Mouse (Mus musculus): ENCODE measurements around the gene Flot1. TPM values are rescaled to one million over a fixed set of nuclear protein-coding genes. Genes with fewer than 3 reads are reported as not detected.

Flot1 gene
- polyA plus RNA-seq, 1 experiment = 209 TPM

DNA sequence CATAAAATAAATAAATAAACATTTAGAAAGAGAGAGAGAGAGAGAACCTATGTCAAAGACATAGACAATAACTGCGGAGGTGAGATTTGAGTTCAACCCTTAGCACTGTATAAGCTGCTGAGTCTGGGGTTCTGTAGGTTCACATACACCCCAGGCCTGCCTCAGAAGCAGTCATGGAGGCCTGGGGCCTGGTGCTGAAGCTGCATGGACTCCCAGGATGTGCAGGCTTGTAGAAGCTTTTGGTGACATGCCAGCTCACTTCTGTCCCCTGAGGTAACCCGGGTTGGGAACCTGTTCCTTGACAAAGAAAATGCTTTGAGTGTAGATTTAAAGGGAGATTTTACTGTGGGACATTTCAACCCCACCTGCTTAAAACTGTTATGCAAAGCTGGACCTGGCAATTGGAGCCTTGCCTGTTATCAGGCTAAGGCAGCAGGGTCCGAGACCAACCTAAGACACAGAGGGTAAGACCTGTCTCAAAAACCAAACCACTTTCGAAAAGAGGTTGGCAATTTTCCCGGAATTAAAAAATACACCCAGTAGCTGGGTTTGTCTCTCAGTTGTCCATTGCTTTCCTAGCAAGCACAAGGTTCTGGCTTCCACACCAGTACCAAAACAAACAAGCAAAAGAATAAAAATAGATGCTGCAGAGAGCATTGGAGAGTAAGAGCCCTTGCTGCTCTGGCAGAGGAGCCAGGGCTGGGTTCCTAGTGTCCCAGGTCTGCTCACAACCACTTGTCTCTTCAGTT is 12.0 kb upstream of the Flot1 start:
- DNase-seq (ENCODE audit: extremely low spot score in 1 of 2, low spot score in 1 of 2) = no peak

GRCm38 (mm10) chr17:35812307-35812706 is 10.7 kb upstream of the Flot1 start:
- DNase-seq (ENCODE audit: extremely low spot score in 1 of 2, low spot score in 1 of 2) = no peak

GRCm38 (mm10) chr17:35812736-35813135 is 10.3 kb upstream of the Flot1 start:
- DNase-seq (ENCODE audit: extremely low spot score in 1 of 2, low spot score in 1 of 2) = no peak

DNA sequence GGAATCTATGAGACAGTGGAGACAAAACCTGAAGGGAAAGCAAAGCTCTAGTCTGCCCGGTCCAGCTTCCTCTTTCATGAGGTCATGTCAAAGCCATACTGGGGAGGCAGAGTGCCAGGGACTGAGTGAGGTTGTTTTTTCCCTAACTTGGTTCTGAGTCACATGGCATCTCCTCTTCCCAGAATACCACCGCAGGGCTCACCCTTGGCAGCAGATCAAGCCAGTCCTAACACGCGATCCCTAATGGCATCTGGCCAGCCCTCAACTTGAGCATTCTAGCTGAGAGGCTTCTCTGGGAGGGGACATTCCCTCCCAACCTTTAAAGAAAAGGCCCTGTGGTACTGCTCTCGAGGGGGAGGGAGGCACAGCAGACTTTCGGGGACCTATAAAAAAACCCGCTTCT is 9.8 kb upstream of the Flot1 start:
- peak in 1 of 2 experiments; percentile 68 for DNase-seq (ENCODE audit: extremely low spot score in 1 of 2, low spot score in 1 of 2)

- DNase-seq (ENCODE audit: extremely low spot score in 1 of 2, low spot score in 1 of 2) = no peak
These were observed 9.4 kb upstream of the Flot1 start for GRCm38 (mm10) chr17:35813653-35814052.

- no peak for DNase-seq (ENCODE audit: extremely low spot score in 1 of 2, low spot score in 1 of 2)
These were observed 8.4 kb upstream of the Flot1 start for GRCm38 (mm10) chr17:35814678-35815077.

GRCm38 (mm10) chr17:35815836-35816235 is 7.2 kb upstream of the Flot1 start:
- no peak for DNase-seq (ENCODE audit: extremely low spot score in 1 of 2, low spot score in 1 of 2)

DNA sequence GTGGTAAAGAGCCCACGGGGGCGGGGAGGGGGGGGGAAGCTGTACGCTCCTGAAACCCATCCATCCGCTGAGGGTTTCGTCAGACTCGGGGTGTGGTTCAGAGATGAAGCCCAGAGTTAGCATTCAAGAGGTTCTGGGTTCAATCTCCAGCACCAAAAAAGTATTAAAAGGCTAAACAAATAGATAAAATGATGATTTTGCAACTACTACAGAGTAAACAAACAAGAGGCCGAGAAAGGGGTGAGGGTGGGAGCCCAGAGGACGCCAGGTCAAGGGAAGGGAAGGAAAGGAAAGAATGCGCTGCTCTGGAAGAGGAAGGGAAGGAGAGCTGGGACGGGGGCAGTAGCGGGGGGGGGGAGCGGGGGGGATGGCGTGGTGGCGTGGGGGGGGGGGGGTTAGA is 6.3 kb upstream of the Flot1 start:
- DNase-seq (ENCODE audit: extremely low spot score in 1 of 2, low spot score in 1 of 2) = no peak

- no peak for DNase-seq (ENCODE audit: extremely low spot score in 1 of 2, low spot score in 1 of 2)
These were observed 5.8 kb upstream of the Flot1 start for GRCm38 (mm10) chr17:35817226-35817625.

GRCm38 (mm10) chr17:35820111-35820510 is 2.9 kb upstream of the Flot1 start:
- no peak for DNase-seq (ENCODE audit: extremely low spot score in 1 of 2, low spot score in 1 of 2)

GRCm38 (mm10) chr17:35821439-35822430 is 1.3 kb upstream of the Flot1 start, which contains the start of gene Ier3:
TSS of gene Ier3 (plus strand) at chr17:35821684.
- peak; percentile 59 to 80 for DNase-seq (ENCODE audit: extremely low spot score in 1 of 2, low spot score in 1 of 2)

GRCm38 (mm10) chr17:35822564-35822963 is 466 bp upstream of the Flot1 start:
- no peak for DNase-seq (ENCODE audit: extremely low spot score in 1 of 2, low spot score in 1 of 2)

DNA sequence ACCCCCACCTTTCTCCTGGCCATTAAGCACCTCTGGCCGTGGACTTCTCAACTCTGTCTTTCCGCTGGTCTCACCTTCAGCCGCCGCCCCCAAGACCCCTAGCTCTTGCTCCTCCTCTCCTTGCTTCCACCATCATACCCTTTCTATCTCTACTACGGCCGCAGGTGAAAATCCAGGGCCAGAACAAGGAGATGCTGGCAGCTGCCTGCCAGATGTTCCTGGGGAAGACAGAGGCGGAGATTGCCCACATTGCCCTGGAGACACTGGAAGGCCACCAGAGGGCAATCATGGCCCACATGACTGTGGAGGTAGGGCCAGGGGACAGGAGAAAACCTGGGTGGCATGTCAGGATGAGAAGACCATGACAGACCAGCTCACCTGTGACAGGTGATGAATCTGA is 1.4 kb downstream of the Flot1 start:
- no peak for DNase-seq (ENCODE audit: extremely low spot score in 1 of 2, low spot score in 1 of 2)

DNA sequence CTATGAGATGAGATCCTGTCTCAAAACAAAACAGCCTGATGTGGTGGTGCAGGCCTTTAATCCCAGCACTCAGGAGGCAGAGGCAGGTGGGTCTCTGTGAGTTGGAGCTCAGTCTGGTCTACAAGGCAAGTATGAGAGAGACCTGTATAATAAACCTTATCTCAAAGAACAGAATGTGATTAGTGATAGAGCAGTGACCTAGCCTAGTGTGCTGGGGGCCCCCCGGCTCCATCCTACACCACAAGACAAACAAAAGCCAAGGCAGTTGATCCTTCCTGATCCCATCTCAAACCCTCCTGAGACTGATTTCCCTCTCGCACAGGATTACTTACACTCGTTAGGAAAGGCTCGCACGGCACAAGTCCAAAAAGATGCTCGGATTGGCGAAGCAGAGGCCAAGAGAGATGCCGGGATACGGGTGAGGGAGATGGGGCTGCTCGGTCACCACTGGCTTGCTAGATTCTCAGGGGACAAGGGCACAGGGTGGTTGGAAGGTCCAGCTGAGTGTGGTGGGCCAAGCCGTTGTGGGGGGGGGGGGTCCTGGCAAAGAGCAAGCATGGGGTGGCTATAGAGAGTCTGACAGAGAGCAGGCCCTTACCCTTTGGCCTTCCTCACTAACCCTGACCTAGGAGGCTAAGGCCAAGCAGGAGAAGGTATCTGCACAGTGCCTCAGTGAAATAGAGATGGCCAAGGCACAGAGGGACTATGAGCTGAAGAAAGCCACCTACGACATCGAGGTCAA is 2.2 kb downstream of the Flot1 start:
- DNase-seq (ENCODE audit: extremely low spot score in 1 of 2, low spot score in 1 of 2) = no peak

- DNase-seq (ENCODE audit: extremely low spot score in 1 of 2, low spot score in 1 of 2) = peak in 1 of 2 experiments; percentile 86
These were observed 6.7 kb downstream of the Flot1 start for GRCm38 (mm10) chr17:35829737-35830136.

DNA sequence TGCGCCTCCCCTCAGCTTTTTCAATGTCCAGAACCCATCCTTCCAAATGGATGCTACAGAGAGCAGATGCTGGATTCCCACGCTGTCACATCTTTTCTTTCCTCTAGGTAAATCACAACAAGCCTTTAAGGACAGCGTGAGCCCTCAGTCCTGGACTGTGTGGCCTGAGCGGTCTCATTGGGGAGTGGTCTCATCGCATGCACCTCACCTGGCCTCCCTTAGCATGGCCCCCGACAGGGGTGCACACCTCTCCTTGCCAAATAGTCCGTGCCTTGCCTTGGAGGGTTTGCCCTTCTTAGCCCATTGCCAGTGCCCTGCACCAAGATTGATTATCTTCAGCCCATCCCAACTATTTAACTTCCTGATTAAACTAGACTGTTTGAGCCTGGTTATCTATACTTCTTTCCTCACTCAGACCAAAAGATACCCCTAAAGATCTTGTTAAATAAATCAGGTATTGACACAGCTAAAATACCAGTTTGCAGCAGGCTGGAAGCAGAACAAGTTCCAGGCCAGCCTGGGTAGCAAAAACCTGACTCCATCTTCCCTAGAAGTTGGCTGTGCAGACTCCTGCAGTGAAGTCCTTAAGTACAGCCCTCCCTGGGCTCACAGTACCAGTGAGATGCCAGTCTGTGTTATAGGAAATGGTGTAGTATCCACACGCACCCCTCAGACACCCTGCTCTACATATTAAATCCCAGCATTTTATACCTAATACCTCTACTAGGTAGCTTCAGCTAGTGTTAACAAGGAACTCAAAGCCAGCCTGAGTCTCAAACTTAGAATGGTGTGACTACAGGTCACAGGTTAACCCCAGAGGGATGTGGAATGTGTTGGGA is 9.6 kb downstream of the Flot1 start:
- DNase-seq (ENCODE audit: extremely low spot score in 1 of 2, low spot score in 1 of 2) = no peak

- DNase-seq (ENCODE audit: extremely low spot score in 1 of 2, low spot score in 1 of 2) = no peak
These were observed 10.3 kb downstream of the Flot1 start for GRCm38 (mm10) chr17:35833239-35833751.

DNA sequence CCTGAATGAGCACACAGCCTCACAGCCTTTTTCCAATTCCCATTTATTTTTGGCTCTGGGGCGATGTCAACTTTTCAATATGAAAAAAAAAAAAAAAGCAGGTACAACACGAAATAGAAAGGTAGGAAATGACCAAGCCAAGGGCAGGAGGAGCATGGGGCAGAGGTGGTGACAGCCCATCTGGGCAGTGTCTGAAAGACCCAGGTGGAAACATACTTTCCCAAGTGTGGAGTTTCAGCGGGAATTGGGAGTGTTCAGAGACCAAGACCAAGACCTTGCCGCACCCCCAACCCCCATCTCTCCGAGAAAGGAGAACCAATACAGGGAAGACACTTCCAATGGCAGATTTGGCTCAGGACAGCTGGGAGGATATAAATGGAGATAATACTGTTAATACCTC is 10.9 kb downstream of the Flot1 start:
- no peak for DNase-seq (ENCODE audit: extremely low spot score in 1 of 2, low spot score in 1 of 2)

DNA sequence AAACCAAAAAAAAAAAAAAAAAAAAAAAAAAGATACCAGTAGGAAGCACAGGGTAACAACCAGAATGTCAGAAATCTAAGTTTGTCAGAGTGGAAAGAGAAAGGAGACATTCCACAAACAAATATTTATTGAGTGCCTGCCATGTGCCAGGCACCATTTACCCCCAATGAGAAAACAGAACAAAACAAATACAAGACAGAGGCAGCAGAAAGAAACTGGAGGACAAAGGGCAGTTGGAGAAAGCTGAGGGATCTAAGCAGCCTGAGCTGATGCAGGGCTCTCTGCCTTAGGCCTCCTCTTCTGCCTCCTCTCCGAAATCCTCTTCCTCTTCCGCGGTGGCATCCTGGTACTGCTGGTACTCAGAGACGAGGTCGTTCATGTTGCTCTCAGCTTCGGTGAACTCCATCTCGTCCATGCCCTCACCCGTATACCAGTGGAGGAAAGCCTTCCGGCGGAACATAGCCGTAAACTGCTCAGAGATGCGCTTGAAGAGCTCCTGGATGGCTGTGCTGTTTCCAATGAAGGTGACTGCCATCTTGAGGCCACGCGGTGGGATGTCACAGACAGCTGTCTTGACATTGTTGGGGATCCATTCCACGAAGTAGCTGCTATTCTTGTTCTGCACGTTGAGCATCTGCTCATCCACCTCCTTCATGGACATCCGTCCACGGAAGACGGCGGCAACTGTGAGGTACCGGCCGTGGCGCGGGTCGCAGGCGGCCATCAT is 11.8 kb downstream of the Flot1 start:
- DNase-seq (ENCODE audit: extremely low spot score in 1 of 2, low spot score in 1 of 2) = peak in 1 of 2 experiments; percentile 56

All from frontal cortex, adult 2 months (tissue).